Mouse (Mus musculus): ENCODE data around the gene Rps15. TPM values are rescaled to one million over a fixed set of nuclear protein-coding genes. Genes with fewer than 3 reads are reported as not detected.

The Rps15 gene
- polyA plus RNA-seq, 1 experiment from 2014 or later = 845 TPM

DNA sequence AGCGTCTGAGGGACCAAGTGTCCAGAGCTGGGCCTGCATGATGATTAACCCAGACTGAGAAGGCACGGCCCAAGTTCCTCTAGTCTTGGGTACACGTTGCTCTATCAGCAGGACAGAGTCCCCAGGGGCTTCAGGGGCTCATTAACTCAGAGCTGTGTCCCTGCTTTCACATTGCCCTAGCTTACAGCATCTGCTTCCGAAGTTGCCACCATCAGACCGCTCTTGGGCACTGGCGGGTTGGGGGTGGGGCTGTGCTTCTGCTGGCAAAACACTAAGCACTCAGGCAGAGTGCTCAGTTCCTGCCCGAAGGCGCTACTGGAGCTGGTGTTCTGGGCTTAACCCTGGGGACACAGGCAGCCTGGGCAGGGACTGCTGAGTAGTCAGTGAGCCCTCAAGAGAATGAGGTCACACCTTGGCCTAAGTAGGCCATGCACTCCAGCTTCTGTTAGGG is 10.3 kb upstream of the Rps15 start:
- Histone ChIP-seq H3K27me3 (ENCODE audit: control insufficient read depth, insufficient read depth, low read length) (no peaks in the 10 kb centered on the region), H3K36me3 (ENCODE audit: control insufficient read depth, insufficient read depth, low read length) (peaks cover 54% of the 10 kb centered on the region), H3K4me2 (no peak overlapping the region), H3K4me3 (ENCODE audit: low read depth, low read length) (no peak overlapping the region), H3K27ac (ENCODE audit: low read depth, low read length) (no peak overlapping the region), H3K9ac (ENCODE audit: low read length) (no peak overlapping the region), H3K4me1 (ENCODE audit: control insufficient read depth, insufficient read depth, low read length) (no peaks in the 10 kb centered on the region), H3K9me3 (ENCODE audit: control insufficient read depth, low read length) (no peaks in the 10 kb centered on the region)
- 92% methylated on average over 8 of the region's 8 CpGs for WGBS
- DNase-seq (ENCODE audit: low spot score, missing footprints) (no peak), ATAC-seq (ENCODE audit: low FRiP score) (no peak)

DNA sequence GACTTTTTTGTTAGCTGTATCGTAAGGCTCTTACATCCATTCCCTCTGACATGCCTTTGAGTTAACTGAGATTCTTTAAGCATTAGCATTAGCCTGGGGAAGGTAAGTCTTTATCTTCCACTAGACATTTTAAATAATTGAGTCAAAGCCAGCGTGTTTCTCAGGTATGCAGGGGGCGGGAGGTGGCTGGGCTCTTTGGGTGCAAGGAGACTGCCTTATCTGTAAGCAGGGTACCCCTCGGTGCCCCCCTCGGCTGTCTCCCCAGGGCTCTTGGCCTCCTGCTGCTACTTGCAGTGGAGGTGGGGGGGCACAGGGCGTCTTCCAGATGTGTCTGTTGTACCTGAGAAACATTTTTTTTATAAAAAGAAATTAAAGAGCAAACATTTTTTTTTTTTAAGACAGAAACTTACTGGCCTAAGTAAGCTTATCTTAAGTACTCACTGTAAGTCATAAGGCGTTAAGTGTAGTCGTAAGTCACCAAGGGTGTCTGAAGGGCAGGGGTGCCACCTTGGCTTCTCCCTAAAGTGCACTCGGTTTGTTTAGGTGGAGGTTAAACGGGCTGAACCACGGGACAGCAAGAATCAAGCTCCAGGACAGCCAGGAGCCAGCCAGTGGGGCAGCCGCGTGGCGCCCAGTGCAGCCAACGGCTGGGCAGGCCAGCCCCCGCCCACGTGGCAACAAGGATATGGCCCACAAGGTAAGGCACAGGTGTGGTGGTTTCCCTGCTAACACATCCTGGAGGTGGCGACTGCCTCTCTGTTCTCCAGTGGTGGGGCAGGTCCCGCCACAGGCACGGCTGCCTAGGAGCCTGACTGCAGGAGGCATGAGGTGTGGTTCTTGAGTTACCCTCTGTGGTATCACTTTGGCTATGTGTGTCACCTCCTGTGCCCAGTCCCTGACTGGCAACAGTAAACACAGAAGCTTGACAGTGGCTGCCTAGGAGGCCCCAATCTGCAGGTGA is 9.5 kb upstream of the Rps15 start:
- no peak for DNase-seq (ENCODE audit: low spot score, missing footprints)
- no peaks in the 10 kb centered on the region for H3K9me3 ChIP-seq (ENCODE audit: control insufficient read depth, low read length)
- no peaks in the 10 kb centered on the region for H3K4me1 ChIP-seq (ENCODE audit: control insufficient read depth, insufficient read depth, low read length)
- ATAC-seq (ENCODE audit: low FRiP score) = no peak
- H3K27me3 ChIP-seq (ENCODE audit: control insufficient read depth, insufficient read depth, low read length) = no peaks in the 10 kb centered on the region
- no peak overlapping the region for H3K4me2 ChIP-seq
- peaks cover 49% of the 10 kb centered on the region for H3K36me3 ChIP-seq (ENCODE audit: control insufficient read depth, insufficient read depth, low read length)
- no peak overlapping the region for H3K27ac ChIP-seq (ENCODE audit: low read depth, low read length)
- H3K9ac ChIP-seq (ENCODE audit: low read length) = no peak overlapping the region
- no peak overlapping the region for H3K4me3 ChIP-seq (ENCODE audit: low read depth, low read length)
- WGBS = 92% methylated on average over 20 of the region's 20 CpGs

DNA sequence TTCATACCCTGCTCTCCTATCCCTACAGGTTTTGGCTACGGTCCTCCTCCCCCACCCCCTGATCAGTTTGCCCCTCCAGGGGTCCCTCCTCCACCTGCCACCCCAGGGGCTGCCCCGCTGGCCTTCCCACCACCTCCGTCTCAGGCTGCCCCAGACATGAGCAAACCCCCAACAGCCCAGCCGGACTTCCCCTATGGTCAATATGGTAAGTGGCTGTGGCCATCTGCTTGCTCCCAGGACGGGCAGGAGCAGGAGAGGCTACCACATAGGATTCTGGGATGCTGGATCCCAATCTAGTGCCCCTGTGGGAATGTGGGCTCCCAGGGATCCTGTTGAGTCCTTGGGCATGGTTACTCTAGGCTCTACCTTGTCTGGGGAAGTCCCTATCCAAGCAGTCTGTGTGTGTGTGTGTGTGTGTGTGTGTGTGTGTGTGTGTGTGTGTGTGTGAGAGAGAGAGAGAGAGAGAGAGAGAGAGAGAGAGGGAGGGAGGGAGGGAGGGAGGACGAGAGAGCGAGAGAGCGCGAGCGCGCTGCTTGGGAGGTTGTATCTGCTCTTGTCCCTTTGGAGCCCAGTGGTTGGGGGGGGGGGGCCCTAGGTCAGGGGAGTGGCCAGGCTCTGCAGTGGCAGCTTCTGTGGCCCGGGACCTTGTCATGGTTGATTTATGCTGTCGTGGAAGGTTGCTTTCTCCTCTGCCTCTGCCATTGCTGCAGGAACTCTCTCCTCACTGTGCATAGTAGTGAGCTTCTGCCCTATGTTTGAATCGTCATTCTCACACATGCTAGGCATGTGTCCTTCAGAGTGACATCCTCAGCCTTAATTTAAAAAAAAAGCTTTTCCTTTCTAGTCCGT is 6.8 kb upstream of the Rps15 start:
- Histone ChIP-seq H3K27me3 (ENCODE audit: control insufficient read depth, insufficient read depth, low read length) (no peaks in the 10 kb centered on the region), H3K9me3 (ENCODE audit: control insufficient read depth, low read length) (no peaks in the 10 kb centered on the region), H3K27ac (ENCODE audit: low read depth, low read length) (no peak overlapping the region), H3K4me3 (ENCODE audit: low read depth, low read length) (no peak overlapping the region), H3K36me3 (ENCODE audit: control insufficient read depth, insufficient read depth, low read length) (peaks cover 33% of the 10 kb centered on the region), H3K9ac (ENCODE audit: low read length) (no peak overlapping the region), H3K4me2 (no peak overlapping the region), H3K4me1 (ENCODE audit: control insufficient read depth, insufficient read depth, low read length) (no peaks in the 10 kb centered on the region)
- WGBS = 79% methylated on average over 15 of the region's 15 CpGs
- ATAC-seq (ENCODE audit: low FRiP score) (no peak), DNase-seq (ENCODE audit: low spot score, missing footprints) (no peak)

DNA sequence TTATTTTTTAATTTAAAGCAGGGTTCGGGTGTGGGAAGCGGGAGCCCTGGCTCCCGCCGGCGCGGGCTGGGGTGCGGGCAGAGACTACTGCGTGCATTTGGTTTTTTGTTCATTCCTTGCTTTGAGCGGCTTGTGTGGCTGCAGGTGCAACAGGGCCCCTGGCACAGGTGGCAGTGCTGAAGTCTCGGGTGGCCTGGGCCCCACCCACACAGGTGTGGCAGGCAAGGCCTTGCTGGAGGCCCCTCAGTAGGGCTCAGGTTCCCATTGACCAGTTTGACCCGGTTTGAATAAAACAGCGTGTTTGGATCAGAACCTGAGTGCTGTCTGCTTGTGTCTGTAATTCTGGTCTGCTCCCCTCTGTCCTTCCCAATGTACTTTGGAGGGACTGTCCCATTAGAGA is 4.2 kb upstream of the Rps15 start:
- DNase-seq (ENCODE audit: low spot score, missing footprints) = no peak
- Histone ChIP-seq H3K4me2 (no peak overlapping the region), H3K9me3 (ENCODE audit: control insufficient read depth, low read length) (no peaks in the 10 kb centered on the region), H3K36me3 (ENCODE audit: control insufficient read depth, insufficient read depth, low read length) (peaks cover 31% of the 10 kb centered on the region), H3K4me1 (ENCODE audit: control insufficient read depth, insufficient read depth, low read length) (peaks cover 5% of the 10 kb centered on the region; the same call in 1 of the 2 replicates), H3K9ac (ENCODE audit: low read length) (no peak overlapping the region), H3K4me3 (ENCODE audit: low read depth, low read length) (no peak overlapping the region), H3K27ac (ENCODE audit: low read depth, low read length) (no peak overlapping the region), H3K27me3 (ENCODE audit: control insufficient read depth, insufficient read depth, low read length) (no peaks in the 10 kb centered on the region)
- 93% methylated on average over 12 of the region's 12 CpGs for WGBS
- no peak for ATAC-seq (ENCODE audit: low FRiP score)

DNA sequence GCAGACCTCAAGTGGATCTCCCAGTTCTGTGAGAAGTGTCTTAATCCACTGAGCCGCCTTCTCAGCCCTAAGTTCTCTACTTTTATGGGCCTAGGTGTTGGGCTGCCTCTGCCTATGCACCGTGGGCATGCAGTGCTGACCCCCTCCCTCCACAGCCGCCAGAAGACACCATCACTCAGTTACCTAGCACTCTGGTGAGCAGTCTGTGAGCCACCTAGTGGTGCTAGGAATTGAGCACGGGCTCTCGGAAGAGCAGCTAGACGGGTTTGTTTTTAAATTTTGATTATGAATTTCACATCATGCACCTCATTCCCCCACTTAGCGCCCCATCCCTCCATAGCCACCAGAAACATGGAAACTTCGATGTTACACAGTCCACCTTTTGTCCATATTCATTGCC is 3.6 kb upstream of the Rps15 start:
- DNase-seq (ENCODE audit: low spot score, missing footprints) = no peak
- WGBS = 74% methylated on average over 8 of the region's 8 CpGs

DNA sequence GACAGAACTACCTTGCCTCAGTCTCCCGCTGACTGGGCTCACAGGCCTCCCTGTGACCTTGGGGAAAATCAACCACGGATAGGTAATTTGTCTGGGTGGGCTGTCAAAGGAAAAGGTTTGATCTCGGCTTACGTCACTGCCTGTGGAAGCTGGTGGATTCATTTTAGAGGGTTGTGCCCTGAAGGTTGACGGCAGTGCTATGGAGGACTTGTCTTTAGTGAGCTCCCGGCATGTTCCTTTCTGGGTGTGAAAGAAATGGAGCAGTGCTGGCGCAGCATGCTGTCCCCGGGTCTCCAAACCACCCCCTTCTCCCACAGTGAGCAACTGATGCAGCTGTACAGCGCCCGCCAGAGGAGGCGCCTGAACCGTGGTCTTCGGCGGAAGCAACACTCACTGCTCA is 1.1 kb downstream of the Rps15 start:
- peak overlapping the region; percentile 91 for H3K4me3 ChIP-seq (ENCODE audit: low read depth, low read length)
- DNase-seq (ENCODE audit: low spot score, missing footprints) (peak; percentile 84), ATAC-seq (ENCODE audit: low FRiP score) (no peak)
- peak overlapping the region; percentile 99 for H3K9ac ChIP-seq (ENCODE audit: low read length)
- 0 out of 2 replicates have a peak overlapping the region, but pooled peaks have one; percentile 20 for H3K27ac ChIP-seq (ENCODE audit: low read depth, low read length)
- no peaks in the 10 kb centered on the region for H3K9me3 ChIP-seq (ENCODE audit: control insufficient read depth, low read length)
- H3K4me1 ChIP-seq (ENCODE audit: control insufficient read depth, insufficient read depth, low read length) = peaks cover 43% of the 10 kb centered on the region
- 27% methylated on average over 14 of the region's 14 CpGs for WGBS
- H3K27me3 ChIP-seq (ENCODE audit: control insufficient read depth, insufficient read depth, low read length) = no peaks in the 10 kb centered on the region
- H3K36me3 ChIP-seq (ENCODE audit: control insufficient read depth, insufficient read depth, low read length) = peaks cover 13% of the 10 kb centered on the region
- peak overlapping the region; percentile 99 for H3K4me2 ChIP-seq

More for the DNA sequence above, 3.6 kb upstream of the Rps15 start:
- no peak for ATAC-seq (ENCODE audit: low FRiP score)
- no peak overlapping the region for H3K27ac ChIP-seq (ENCODE audit: low read depth, low read length)
- H3K4me2 ChIP-seq = no peak overlapping the region
- H3K4me1 ChIP-seq (ENCODE audit: control insufficient read depth, insufficient read depth, low read length) = peaks cover 11% of the 10 kb centered on the region; the same call in 1 of the 2 replicates
- H3K27me3 ChIP-seq (ENCODE audit: control insufficient read depth, insufficient read depth, low read length) = no peaks in the 10 kb centered on the region
- H3K9ac ChIP-seq (ENCODE audit: low read length) = no peak overlapping the region
- H3K4me3 ChIP-seq (ENCODE audit: low read depth, low read length) = no peak overlapping the region
- no peaks in the 10 kb centered on the region for H3K9me3 ChIP-seq (ENCODE audit: control insufficient read depth, low read length)
- H3K36me3 ChIP-seq (ENCODE audit: control insufficient read depth, insufficient read depth, low read length) = peaks cover 26% of the 10 kb centered on the region

DNA sequence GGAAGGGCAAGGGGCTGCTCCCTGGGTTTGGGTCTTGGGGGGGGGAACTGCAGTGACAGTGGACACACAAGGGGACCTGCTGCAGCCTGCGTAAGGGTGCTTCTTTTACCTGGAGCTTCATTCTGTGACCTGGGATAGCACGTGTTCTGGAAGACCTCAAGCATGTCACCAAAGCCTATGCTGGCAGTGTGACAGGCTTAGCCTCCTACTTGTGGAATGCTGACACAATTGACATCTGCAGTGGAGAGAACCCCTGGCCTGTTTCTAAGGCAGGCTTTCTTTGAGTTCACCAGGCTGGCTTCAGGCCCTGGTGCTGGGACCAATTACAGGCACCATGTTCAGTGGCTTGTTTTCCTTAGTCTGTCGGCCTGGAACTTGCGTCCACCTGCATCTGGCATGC is 2.1 kb downstream of the Rps15 start:
- ATAC-seq (ENCODE audit: low FRiP score) = no peak
- Histone ChIP-seq H3K9ac (ENCODE audit: low read length) (no peak overlapping the region), H3K9me3 (ENCODE audit: control insufficient read depth, low read length) (no peaks in the 10 kb centered on the region), H3K4me3 (ENCODE audit: low read depth, low read length) (peak overlapping the region; percentile 7; the same call in 1 of the 2 replicates), H3K36me3 (ENCODE audit: control insufficient read depth, insufficient read depth, low read length) (peaks cover 12% of the 10 kb centered on the region), H3K27ac (ENCODE audit: low read depth, low read length) (no peak overlapping the region), H3K4me2 (no peak overlapping the region), H3K27me3 (ENCODE audit: control insufficient read depth, insufficient read depth, low read length) (0 out of 2 replicates have a peak, but pooled peaks cover 2% of the 10 kb centered on the region), H3K4me1 (ENCODE audit: control insufficient read depth, insufficient read depth, low read length) (peaks cover 49% of the 10 kb centered on the region)
- 76% methylated on average over 4 of the region's 4 CpGs for WGBS
- DNase-seq (ENCODE audit: low spot score, missing footprints) = peak; percentile 84

DNA sequence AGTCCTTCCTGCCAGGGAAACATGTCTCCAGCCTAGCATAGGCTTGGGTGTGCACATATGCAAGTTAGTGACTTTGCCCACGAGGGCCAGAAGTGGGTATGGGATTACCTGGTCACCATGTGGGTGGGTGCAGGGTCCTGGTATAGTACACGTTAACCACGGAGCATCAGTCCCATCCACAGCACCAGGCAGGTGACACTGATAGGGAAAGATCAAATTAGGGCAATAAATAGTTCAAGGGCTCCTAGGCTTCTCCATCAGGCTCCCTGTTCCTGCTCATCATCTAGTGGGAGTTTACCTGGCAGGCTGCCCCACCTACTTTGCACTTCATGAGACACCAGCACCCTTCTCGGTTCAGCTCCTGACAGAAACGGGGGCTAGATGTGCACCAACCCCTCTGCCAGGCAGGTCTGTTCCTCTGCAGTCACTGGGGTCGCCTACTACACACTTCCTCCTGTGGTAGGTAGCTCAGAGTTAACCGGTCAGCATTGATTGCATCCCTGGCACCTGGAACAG is 2.6 kb downstream of the Rps15 start:
- H3K4me2 ChIP-seq = no peak overlapping the region

More for the DNA sequence above, 2.6 kb downstream of the Rps15 start:
- Histone ChIP-seq H3K4me1 (ENCODE audit: control insufficient read depth, insufficient read depth, low read length) (peaks cover 51% of the 10 kb centered on the region), H3K9ac (ENCODE audit: low read length) (no peak overlapping the region), H3K4me3 (ENCODE audit: low read depth, low read length) (no peak overlapping the region), H3K27me3 (ENCODE audit: control insufficient read depth, insufficient read depth, low read length) (0 out of 2 replicates have a peak, but pooled peaks cover 2% of the 10 kb centered on the region), H3K9me3 (ENCODE audit: control insufficient read depth, low read length) (no peaks in the 10 kb centered on the region), H3K27ac (ENCODE audit: low read depth, low read length) (no peak overlapping the region), H3K36me3 (ENCODE audit: control insufficient read depth, insufficient read depth, low read length) (peaks cover 12% of the 10 kb centered on the region)
- DNase-seq (ENCODE audit: low spot score, missing footprints) (peak; percentile 89), ATAC-seq (ENCODE audit: low FRiP score) (no peak)
- WGBS = 54% methylated on average over 7 of the region's 7 CpGs

All from midbrain, embryonic 11.5 days (tissue).